Mouse (Mus musculus) thymus, postnatal 10 days (tissue): Measurements from ENCODE around the gene Gm17720.

ENCODE experiments used
- DNase-seq, 2 experiments: peaks; one replicate each; pipeline ENCODE4 v3.0.0; 2021; ENCODE audit warnings: low spot score in 2 of 2

Gm17720 gene

DNA sequence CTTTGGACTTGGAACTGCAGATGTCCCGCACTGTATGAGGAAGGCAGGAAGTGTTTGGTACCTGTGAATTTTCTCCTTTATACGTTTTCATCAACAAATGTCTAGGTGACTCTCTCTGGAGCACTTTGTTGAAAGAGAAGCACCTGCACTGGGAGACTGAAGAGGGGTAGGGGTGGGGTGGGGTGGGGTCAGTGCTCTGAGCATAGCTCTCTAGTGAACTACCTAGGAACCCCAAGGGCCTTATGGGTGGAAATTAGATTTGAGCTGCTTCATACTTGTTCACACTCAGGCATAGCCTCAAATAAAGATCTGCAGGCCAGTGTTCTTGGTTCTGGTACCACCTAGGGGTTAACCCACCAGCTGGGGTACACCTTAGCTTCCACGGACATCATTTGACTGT is at the start of gene Gm17720:
TSS of gene Gm17720 (minus strand) at position 101 of the 400 bp plus-strand sequence.
- DNase-seq = no peak

DNA sequence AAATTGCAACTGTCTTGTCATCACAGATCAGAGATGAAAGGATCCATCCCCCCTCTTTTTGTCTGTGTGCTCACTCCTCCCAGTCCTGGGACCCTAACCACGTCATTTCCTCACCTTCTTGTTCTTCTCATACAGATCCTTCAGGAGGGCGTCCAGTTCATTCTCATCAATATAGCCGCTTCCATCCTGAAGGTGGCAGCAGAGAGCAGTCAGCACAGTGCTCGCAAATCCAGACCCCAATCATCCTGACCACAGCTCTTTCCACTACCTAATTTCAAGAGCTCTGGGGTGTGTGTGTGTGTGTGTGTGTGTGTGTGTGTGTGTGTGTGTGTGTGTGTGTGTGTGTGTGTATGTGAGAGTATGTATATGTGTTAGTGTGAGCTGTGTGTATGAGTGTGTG is 43.0 kb upstream of the Gm17720 start:
- peak in 1 of 2 experiments; percentile 50 for DNase-seq

DNA sequence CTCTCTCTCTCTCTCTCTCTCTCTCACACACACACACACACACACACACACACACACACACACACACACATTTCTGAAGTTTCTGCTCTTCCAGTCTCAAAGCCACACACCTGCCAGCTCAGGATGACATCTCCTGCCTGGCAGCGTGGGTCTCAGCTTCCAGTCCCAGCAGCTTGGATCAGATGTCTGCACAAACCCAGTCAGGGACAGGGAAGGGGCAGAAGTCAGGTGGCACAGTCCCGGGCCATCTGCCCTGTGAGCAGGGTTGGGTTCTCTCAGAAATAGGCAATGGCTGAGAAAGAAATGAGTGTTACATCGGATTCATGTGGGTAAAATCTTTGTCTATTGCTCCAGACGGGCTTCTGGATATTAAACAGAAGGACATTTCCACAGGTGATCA is 38.2 kb upstream of the Gm17720 start:
- no peak for DNase-seq

DNA sequence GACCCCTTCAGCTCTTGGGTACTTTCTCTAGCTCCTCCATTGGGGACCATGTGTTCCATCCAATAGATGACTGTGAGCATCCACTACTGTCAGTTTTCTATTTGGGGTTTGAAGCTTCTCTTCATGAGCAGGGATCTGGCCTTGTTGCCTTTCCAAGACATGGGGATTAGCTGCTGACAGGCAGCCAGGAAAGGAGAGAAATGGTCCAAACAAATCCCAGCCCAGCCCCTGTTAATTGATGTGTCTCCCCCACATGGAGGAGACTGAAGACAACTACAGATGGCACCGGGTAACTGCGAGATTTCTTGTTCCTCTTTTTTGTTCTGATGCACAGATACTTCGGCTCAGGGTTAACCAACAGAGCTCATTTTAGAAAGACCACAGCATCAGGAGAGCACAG is 37.6 kb upstream of the Gm17720 start:
- DNase-seq = no peak

DNA sequence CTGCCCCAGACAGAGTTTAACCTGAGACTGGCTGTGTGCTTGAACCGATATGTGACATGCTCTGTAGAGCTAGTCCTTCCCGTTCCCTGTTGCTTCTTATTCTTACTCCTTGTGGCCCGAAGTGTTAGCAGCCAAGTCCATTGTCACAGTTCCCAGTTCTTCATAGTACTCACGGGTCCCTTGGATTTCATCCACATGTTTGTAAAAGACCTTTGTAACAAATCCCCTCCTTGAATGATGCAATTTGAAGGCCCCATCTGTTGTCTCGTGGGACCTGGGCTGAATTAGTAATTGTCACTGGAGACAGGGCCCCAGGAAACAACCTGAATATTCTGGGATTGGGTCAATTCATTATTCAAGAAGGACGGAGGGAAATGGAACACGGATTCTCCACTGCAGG is 33.0 kb upstream of the Gm17720 start:
- no peak for DNase-seq

DNA sequence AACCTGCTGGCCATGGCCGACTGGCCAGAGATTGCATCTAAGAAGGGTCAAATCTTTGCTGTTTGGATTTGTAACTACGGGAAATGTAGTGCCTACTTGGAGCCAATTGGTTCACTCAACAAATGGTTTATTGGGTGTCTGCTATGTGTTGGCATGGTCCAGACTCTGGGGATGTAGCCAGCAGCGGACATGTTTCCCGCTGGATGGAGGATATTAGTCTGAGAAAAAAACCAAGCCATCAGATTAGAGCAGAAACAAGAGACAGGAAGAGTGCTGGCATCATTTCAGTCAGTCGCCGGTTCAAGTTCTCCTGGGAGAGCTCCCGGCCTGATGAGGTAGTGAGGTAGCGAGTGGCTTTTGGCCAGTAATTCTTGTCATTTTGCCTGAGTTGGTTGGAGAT is 31.7 kb upstream of the Gm17720 start:
- no peak for DNase-seq

DNA sequence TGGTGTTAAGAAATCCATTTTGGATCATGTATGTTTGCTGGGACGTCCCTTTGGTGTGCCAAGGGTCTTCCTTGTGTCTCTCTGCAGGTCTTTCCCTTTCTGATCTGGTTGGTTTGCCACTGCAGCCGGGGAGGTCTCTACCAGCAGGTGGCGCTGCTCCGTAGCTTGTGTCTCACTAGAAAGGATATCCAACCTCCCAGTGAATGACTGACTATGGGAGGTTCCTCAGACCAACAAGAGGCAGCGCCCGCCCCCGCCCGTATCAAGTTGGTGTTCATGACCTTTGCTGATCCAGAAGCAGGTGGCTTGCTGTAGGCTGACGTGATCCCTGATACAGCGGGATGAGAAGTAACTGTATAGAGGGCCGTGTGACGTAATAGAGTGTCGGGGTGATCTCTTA is 28.0 kb upstream of the Gm17720 start:
- DNase-seq = peak; percentile 9 to 62

DNA sequence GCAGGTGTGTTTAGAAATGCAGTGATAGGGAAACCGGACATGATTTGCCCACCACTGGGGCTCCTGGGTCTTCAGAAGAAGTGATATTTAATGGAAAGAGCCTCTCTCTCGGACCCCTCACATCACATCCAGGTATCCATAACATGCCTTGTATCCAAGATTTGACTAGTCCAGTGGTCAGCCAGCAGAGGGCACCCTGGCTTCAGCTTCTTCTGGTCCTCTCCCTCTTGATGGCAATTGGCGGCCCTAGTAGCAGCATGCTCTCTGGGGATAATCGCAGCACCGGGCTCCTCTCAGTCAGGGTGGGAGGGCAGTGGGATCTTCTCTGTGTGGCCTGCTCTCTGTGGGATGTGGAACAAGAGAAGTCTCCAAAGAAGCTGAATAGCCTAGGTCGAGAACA is 17.2 kb upstream of the Gm17720 start:
- no peak for DNase-seq

DNA sequence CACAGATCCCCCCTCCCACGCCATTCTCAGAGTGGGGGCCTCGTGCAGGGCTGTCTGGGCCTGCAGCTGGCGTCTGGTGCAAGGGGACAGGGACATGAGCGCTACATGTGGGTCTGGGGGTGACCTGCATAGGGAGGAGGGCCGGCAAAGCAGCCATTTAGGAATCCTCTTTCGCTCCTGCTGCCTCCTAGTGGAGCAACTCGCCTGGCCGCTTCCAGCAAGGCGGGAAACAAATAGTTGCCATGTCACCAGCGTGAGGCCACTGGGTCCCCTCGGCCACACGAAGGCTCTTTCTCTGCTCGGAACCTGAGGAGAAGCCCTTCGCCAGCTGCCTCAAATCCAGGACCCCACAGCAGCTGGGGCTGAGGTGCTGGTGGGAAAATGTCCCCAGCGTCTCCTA is 877 bp downstream of the Gm17720 start:
- no peak for DNase-seq

DNA sequence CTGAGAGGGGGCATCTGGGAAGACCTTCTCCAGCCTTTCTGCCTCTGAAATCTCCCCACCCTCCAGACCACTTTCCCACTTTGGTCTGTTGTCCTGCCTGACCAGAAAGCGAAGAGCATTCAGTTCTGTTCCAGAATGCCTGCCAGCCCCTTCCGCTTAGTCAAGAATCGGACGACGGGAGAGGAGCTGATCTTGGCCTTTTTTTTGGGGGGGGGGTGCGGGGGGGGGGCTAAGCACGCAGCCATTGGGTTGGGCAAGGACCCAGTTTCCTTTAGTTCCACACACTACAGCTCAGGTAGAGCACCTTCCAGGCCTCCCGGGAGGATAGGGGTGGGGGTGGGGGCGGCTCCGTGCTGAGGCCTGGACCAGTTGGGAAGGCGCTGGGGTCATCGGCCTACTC is 1.6 kb downstream of the Gm17720 start, which contains the start of gene Gm21964:
TSS of gene Gm21964 (plus strand) at position 301 of the 400 bp plus-strand sequence.
- DNase-seq = no peak

DNA sequence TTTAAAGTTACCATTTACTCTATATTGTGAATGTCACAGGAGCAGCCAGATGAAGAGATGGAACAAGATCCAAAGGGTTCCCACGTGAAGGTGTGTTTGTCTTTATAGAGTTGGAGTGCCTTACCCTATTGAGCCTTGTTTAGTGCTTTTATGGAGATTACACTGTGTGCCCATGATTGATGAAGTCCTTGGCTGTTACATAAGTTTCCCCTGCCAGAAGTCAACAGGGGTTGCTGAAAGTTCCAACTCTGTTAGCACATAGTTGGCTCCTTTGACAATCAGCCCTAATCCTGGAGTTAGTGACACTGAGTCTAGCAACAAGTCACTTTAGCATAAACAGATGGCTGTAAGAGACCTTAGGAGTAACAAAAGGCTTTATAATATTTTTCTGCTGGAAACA is 10.7 kb downstream of the Gm17720 start:
- no peak for DNase-seq

DNA sequence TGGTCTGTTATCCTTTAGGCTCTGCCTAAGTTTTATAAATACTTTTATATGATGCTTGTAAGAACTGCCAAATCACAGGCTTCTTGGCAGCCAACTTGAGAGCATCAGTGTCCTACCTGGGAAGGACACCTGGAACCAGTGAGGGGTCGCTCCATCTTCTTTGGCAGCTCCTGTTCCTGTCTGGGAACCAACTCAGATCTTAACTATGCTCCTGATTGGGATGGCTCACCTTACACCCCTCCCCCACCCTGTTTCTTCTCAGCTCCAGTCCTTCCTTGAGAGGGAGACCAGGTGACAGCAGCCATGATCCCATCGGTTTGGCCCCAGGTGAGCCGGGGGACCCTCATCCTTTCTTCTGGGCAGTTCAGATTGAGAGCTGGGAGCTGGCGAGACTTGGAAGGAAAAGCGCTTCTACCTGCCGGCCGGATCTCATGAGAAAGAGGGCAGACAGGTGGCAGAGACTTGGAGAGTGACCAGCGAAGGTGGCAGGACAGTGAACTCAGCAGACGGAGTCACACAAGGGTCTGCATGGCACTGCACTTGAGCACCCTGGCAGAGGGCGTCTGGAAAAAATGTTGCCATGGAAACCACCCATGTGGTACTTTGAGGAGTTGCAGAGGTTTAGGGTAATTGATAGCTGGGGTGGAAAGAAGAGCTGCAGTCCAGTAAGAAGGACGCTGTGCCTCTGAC is 20.0 kb downstream of the Gm17720 start:
- DNase-seq = no peak

DNA sequence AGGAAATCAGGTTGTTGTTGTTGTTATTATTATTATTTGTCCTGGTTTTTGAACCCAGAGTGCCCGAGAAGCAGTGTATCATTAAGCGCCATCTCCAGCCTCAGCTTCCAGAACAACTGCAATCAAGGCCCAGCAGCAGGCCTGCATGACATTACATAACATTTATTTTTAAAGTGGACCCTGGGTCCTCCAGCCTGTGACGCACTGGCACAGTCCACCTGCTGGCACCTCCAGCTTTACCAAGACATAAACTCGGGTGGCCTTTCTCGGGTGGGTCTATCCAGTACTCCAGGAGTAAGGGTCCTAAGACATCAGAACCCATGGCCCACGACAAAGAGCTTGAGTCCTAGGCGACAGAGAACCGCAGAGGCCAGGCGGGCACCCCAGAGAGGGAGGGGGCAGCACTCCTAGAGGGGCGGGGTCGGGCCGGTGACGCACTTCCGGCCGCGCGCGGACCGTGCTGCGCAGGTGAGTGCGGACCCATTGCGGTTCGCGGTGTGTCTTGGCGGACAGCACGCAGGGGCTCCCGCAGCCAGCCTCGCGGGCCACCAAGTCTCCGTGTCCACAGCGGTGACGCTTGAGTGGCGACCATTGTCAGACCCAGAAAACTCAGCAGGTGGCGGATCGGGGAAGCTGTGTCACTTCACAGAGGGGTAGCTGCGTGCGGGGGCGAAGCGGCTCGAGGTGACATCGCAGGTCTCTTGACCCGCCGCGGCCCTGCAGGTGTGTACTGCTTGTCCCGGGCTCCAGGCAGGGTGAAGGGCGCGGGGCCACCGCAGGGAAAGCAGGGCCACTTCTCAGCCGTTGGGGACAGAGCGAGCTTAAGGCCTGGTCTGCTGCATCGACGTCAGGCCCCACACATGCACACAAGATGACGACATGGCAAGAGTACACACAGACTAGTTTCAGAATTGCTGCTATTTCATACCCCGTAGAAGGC is 23.0 kb downstream of the Gm17720 start, which contains the start of gene Zfp612:
TSS of gene Zfp612 (plus strand) at position 465 of the 940 bp plus-strand sequence.
- peak; percentile 6 to 25 for DNase-seq

DNA sequence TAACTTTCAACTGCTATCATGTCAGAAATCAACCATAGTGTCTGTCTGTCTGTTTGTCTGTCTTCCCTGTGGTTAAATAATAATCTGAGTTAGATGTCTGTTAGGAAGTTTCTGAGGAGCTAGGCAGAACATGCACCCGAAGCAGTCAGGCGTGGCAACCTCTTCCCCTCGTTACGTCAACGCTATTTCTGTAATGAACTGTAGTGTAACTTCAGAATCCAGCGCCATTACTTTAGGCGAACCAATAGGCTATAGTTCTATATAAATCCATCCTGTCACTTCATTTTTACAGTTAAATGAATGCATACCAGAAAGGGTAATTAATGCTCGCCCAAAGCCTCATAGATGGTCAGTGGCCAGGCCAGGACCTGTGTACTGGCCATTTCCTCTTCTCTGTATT is 28.1 kb downstream of the Gm17720 start:
- DNase-seq = no peak

DNA sequence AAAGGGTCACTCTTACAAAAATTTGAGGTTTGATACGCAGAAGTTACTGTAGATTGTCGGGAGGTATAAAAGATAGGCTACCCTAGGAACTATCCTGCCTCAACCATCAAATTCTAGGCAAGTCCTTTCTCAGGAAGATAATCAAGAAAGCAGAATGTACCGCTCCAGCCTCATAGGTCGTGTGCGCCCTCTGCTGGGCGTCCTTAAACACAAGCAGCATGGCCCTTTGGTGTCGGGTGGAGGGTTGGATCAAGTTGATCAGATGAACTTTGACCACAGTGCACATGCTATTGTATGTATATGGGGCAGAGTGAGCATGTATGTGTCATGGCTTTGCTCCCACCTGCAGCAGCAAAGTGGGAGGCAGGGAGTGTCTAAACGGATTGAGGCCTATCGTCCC is 31.0 kb downstream of the Gm17720 start:
- peak in 1 of 2 experiments; percentile 50 for DNase-seq

DNA sequence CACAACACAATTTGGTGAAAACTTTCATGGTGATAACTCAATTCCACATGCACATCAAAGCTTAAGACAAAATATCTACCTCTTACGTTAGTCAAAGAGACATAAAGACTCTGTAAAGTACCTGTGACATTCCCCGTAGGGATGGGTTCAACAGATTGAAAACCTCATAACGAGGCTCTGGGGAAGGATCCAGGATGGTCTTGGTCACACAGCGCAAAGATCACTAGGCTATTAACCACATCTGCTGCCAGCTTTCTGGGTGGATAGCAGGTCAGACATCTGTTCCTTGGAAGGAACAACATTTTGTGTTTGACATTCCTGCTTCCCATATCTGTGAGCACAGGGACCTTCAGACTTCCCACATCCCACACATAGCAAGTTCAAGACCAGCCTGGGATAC is 32.8 kb downstream of the Gm17720 start:
- DNase-seq = no peak

DNA sequence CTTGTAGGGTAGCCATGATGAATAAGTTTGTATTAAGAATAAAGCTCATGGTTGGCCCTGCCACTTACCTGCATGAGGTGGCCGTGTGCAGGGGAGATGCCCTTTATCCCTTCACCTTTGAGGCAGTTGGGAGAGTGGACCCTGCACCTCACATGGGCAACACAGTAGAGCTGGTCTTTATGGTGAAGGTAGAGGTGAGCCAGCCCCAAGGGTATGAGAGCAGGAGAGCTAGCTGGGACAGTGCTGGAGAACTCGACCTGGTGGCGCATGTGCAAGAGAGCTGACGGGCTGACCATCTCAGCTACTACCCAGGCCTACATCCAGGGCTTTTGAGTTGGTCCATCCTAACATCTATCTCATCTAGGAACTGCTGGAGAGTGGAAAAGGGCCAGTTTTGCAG is 36.9 kb downstream of the Gm17720 start:
- no peak for DNase-seq

DNA sequence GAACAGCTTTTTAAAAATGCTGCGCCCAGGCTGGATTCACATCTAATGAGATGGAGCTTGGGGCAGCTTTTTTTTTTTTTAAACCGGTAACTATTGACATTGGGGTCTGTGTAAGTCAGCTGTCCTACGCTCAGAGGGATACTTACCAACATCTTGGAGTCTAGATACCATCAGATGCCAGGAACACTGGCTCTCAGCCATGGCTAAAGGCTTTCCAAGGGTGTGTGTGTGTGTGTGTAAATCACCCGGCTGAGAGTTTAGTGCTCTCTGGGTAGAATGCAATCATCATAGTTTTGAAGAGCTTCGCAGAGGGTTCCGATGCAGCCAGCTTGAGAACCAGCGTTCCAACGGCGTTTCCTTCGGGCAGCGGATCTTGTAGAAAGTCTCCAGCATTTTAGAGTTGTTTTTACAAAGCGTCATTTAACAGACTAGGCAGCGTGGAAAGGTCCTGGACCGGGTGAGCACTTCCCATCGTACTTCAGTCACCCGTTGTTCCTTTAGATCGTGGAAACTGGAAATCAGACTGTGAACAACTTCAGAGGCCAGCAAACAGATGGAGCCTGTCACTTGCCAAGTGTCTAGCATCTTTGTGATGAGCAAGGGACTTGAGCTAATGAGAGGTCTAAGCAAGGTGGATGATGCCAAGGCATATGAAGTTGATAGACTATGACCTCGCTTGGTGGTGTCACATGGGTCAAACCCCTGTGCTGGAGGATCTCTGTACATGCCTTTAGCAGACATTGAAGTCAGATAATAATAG is 37.8 kb downstream of the Gm17720 start:
- DNase-seq = no peak

DNA sequence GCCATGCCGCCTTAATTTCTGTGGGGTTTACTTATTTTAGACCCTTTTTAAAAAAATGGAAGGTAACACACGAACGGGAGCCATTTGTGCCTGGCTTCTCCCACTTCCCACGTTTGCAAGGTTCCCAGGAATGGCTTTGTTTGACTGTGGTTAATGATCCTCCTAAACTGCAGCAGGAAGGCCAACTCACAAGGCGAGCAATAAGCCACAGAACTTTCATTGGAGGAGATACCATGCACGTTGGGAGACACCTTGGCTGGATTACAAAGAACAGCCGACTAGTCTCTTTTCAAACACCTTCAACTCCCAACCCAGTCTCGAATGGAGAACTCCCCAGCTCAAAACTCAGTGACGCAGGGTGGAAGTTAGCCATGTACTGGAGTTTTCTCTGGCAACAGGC is 38.4 kb downstream of the Gm17720 start:
- DNase-seq = no peak

DNA sequence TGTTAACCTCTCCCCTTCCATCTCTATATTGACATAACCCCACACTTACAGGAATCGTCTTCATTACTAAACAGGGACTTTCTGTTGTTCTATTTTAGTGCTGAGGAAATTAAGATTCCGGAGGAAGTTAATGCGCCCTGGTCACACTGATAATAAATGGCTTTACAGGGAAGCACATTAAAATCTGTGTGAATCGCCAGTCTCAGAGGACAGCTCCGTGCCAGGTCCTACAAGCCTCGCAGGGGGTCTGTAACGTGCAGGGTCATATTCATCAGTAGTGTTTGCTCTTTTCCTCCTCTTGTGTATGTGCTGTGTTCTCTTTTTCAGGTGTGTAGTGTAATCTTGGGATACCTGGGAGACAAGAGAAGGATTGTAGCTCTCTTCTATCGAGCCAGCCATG is 44.3 kb downstream of the Gm17720 start:
- DNase-seq = no peak

DNA sequence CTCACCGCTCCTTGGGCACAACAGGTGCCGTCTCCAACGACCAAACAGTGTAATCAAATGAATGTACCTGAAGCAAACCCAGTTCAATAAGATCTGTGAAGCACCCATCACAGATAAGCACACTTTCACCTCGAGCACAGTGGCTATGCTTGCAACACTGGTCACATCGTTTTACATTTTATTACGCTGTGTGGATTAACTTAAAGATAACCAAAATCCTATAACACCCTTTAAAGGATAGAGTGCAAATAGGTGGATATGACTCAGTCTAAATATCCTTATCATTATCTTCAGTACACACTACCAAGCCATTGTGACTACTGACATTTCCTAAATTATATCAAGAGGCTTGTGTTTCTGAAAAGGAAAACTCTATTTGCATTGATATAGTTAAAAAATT is 51.3 kb downstream of the Gm17720 start:
- no peak for DNase-seq

DNA sequence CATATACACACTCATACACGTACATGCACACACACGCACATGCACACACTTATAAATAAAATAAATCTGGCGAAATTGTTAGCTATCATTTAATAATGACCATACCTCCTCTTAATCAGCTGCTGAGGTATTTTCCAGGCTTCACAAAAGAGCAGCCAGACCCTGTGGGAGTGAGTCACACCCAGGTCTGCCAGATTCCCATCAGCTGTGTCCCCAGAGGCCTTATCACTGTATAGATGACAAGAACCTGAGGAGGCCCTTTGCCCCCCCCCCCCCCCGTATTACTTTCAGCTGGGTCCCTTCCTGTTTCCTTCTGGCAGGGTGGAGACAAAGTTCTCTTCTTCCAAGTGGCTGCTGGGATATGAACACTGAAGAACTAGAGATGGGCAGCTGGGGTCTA is 62.0 kb downstream of the Gm17720 start:
- no peak for DNase-seq
